Mouse (Mus musculus) lung, adult 2 months (tissue): ENCODE data around the gene Hist1h4a.

Experiments
- CTCF ChIP-seq: fragments of 200-500 bp; IDR thresholded peaks from 2 replicates; pipeline ENCODE4 v1.5.1; 2011; ENCODE audit warnings: mild to moderate bottlenecking, low read length, control low read depth; ENCODE audit not compliant: insufficient read depth
- POLR2A ChIP-seq: fragments of 200-500 bp; IDR thresholded peaks from 2 replicates; pipeline ENCODE4 v1.6.1; 2011; ENCODE audit warnings: low read depth, mild to moderate bottlenecking, control low read depth, low read length, borderline replicate concordance; ENCODE audit errors: extremely low read depth

DNA sequence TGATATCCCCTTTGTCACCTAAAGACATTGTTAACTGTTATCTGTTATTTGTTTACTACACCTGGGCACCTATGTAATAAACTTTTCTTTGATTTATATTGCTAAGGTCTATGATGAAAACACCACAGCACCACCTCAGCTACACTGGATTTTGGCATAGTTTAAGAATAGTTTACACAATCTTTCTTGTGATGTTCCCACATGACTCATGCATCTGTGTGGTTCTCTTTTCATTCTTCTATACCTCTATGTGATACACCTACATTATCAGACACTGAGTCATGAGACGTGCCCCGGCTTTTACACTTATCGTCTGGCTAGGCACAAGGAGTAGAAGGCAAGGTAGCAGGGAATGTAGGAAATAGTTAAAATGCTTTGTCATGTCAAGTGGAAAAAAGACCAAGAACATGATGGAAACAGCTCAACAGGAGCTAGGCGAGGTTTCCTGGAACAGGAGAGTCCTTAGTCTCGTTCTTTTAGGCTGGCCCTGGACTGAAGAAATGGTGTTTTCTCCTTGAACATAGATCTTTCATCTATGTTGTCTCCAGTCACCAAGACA is 11.4 kb downstream of the Hist1h4a start:
- TF ChIP-seq POLR2A = no peak
- TF ChIP-seq CTCF = no peak
